Mouse (Mus musculus) heart, postnatal 0 days (tissue): Measurements from ENCODE around the gene Eci3.

Experiments used
- CTCF ChIP-seq: IDR thresholded peaks from 2 replicates; pipeline ENCODE4 v1.5.1; 2016; ENCODE audit warnings: antibody characterized with exemption, control low read depth, low read depth
- EP300 ChIP-seq: IDR thresholded peaks from 2 replicates; pipeline ENCODE4 v1.6.1; 2016; ENCODE audit warnings: antibody characterized with exemption, low read depth

DNA sequence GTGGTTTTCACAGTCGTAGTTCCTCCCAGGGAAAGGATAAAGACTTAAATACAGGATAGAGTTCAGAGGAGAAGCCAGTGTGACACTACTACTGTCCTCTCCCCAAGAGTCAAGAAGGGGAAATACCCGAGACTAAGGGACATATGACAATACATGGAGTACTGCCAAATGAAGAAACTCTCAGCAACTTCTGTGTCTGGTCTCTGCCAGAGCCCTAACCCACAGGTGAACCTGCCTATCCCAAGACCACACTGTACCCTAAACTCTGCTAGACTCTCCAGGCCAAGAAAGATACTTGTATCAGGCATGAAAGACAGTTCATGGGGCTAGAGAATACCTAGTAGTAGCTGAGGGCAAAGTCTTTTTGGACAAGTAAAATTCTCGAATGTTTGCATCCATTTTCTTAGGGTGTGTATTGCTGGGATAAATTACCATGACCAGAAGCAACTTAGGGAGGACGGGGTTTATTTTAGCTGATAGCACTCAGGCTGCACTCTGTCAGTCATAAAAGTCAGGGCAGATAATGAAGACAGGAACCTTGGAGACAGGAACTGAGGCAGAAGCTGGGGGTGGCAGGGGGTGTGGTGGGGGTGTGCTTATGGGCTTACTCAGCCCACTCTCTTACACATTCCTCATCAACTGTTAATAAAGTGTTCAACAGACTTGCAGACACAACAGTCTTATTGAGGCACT is 28.1 kb upstream of the Eci3 start:
- TF ChIP-seq CTCF, result no peak
- no peak for TF ChIP-seq EP300
